Mouse (Mus musculus): ENCODE results near the gene Adh6b.

The Adh6b gene

DNA sequence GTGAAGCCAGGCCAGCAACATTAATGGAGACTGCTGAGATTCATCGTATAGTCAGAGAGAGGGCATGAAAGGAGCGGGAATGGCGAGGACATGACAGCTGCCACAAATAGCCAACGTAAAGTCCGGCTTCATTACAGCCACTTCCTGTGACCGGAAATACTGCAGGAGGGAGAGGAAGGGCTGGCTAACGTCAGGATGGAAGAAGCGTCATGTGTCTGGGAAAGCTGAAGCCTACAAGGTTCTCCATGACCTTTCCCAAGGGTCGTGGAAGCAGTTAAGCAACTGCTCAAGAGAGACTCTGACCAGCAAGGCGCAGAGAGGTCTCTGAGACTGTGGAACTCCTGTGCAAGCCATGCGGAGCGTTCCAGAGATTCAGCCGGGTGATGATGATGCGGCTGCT, at the start of gene Adh6b:
Gene Adh6b, plus strand, starts transcription at position 305 of the 400 bp plus-strand sequence.
- no peak for DNase-seq (ENCODE audit: low read depth, low spot score)

DNA sequence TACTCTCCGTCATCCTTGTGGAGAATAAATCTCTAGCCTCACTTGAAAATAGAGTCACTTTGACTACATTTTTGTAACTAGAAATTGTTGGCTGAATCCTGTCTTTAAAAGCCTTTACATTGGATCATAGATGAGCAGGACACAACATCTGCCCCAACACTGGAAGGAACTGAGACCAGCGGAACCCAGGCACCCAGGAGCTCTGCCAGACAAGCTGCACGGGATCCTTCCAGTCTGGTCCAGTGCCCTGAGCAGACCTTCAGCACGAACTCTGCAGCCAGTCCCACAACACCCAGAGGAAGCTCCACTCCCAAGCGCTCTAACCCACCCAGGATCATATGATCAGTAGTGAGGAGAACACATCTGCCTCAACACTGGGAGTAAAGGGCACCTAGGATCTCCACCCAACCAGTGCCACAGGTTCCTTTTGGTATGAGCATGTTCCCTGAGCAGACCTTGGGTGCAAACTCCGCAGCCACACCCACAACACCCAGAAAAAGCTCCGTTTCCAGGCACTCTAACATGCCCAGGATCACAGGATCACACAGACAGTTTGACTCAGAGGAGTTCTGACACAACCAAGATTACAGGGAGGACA, 48.2 kb upstream of the Adh6b start:
- DNase-seq (ENCODE audit: low read depth, low spot score) = no peak

DNA sequence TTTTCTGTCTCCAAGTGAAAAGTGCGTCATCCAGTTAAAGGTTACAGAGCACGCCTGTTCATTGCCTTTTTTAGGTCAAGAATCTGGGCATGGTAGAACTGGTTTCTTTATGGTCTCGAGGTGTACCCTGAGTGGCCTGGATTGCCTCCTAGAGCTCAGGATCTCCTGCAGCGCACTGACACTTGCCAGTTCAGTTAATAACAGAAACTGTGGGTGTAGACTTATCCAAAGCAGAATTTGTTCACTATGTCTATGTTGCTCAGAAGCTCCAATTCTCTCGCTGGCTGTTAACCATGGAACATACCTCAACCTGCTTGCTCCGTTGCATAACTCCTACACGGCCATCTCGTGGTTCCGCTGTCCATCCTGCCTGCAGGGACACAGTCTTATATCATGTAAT, 41.4 kb upstream of the Adh6b start:
- DNase-seq (ENCODE audit: low read depth, low spot score) = no peak

DNA sequence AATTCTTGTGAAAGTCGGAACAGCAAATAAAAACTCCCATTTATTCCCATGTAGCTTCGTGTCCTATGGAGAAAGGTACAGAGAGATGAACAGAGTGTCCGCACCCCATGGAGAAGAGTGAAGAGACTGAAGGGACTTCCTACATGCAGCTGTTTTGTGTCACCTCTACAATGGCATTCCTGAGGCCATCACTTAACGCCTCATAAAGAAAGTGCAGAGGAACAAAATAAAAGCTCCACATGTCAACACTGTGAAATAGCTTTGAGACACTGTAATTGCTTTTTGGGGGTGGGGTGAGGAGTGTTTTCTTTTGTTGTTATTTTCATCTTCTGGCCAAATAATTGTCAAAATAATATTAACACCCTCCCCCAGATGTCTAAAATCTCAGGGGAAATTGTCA, 38.9 kb upstream of the Adh6b start:
- DNase-seq (ENCODE audit: low read depth, low spot score) = peak; percentile 12

DNA sequence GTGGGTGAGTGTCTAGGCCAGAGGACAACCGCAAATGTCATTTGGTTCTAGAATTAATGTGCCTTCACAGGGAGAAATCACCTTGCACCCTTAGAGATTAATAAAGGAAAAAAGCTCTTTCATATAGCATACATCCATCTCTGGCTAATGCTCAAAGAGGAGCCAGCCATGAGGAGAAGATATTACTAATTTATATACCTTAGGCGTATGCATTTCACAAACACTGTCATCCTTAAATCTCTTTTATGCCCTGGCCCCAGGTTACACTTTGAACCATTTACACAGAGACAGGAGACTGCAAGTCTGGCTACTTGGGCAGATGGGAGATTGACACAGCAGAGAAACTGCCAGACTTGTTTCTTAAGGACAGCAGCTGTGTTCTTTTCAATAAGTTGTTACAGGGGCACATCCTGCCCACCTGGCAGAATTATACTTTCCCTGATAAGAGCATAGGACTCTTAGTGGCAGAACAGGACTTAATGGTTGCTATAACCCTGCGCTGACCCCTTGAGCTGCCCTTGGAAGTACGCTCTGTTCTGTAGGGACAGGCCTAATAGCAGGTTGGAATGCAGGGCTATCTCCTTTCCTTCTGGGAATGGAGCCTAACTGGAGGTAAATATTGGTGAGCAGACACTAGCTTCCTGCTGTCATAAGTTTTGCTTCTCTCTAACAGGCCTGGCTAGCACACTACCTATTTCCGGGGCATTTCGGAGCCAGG, 37.6 kb upstream of the Adh6b start:
- DNase-seq (ENCODE audit: low read depth, low spot score) = peak; percentile 60

DNA sequence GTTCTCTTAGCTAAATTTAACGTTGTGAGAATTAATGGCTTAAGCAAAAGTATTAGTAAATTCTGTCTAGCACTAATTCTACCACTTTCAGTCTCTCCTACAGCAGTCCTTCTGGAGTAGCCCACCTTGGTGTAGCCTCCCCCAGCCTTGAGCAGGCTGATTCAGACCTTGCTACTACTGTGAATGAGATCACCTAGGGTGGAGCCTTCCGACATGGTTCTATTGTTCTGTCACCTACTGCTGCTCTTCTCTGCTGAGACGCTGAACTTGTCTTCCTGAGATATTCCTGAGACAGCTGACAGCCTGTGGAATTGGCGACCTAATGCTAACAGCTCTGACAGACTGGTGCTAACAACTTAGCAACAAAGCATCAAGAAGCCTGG, 37.1 kb upstream of the Adh6b start:
- DNase-seq (ENCODE audit: low read depth, low spot score) = no peak

DNA sequence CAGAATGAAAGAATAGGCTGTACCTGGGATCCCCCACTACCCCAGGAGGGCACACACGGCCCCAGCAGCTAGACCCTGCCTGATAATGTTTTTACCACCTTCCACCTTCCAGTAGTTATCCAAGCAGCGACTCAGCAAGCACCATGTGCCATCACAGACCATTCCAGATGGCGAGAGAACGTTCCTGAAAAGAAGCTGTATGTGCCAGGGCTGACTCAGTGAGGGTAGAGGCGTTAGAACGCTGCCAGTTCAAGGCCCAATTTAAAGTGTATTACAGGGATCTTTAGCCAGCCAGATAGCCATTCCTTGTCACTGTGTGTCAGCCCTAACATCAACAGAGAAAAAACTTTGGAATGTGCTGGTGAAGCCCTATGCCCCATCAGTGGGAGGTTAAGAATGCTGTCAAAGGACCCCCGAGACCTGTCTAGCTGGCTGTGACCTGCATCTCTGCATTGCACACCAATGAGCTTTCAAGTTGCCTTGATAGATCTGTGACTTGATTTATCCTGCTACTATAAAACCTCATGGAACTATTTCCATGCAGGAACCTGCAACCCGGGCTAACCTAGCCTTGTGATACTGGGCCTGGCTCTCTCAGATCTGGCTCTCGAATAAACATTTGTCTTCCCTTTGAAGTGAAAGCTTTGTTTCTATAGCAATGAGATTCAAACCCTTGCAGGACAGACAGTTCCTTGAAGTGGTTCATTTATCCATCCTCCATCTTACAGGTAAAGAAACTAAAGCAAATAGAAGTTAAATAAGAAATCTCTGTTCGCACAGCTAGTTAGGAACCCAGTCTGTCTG, 35.9 kb upstream of the Adh6b start:
- peak; percentile 12 for DNase-seq (ENCODE audit: low read depth, low spot score)

DNA sequence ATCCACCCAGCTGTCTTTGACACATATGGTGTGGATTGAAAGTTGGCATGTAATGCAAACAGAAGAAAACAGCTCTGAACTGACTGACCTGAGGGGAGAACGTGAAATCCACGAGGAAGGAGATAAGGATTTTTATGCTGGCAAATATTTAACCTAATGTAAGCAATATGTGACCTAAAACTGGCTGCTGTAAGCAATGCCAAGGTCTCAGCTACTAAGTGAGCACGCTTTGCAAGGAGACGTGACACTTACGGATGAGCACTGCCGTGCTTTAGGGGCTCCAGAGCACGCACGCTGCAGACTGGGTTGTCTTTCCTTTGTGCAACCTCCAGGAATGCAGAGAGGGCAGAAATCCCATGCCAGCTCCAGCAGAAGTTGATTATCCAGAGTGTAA, 35.3 kb upstream of the Adh6b start:
- no peak for DNase-seq (ENCODE audit: low read depth, low spot score)

DNA sequence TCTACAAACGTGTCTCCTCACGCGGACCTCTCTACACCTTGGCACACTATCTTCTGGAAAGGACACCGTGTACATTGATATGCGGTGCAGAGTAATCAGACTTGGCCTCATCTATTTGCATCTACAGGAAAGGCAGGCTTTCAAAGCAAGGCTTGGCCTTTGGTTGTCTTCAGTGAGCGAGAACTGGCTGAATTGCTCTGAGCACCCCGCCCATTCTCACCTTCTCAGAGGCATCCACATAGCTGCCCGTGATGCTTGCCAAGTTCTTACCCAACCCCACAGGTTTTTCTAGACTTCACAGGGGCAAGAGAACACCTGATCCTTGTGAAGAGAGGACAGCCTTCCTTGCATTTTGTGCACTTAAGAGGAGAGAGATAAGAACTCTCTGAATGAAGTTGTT, 31.7 kb upstream of the Adh6b start:
- DNase-seq (ENCODE audit: low read depth, low spot score) = no peak

DNA sequence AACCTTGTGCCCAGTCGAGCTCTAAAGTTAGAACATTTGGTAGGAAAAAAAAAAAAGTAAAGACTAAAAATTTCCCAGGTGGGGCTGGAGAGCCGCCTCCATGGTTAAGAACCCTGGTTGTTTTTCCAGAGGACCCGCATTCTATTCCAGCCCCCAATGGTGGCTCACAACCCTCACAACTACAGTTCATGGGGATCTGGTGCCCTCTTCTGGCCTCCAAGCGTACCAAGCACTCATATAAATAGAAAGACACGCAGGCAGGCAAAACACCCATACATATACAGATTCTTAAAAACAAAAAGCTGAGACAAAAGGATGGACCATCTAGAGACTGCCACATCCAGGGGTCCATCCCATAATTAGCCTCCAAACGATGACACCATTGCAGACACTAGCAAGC, 30.6 kb upstream of the Adh6b start:
- no peak for DNase-seq (ENCODE audit: low read depth, low spot score)

DNA sequence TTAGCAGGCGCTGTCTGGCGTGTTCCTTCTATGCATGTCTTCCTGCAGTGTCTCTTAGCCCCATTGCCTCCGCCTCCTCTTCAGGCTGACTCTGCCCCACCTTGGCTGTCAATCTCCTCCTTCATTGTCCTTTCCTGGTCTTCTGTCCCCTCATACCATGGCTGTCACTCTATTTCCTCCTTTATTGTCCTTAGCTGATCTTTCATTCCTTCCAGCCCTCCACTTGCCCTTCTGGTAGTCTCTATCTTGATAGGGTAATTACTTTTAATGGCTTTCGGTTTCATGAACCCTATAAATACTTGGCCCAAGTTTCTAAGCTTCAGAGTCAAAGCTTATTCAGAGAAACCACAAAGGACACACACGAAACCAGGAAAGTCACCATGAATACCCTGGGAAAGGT, 28.6 kb upstream of the Adh6b start, which contains the start of gene Adh6a:
Gene Adh6a, plus strand, starts transcription at position 322 of the 400 bp plus-strand sequence.
- no peak for DNase-seq (ENCODE audit: low read depth, low spot score)

DNA sequence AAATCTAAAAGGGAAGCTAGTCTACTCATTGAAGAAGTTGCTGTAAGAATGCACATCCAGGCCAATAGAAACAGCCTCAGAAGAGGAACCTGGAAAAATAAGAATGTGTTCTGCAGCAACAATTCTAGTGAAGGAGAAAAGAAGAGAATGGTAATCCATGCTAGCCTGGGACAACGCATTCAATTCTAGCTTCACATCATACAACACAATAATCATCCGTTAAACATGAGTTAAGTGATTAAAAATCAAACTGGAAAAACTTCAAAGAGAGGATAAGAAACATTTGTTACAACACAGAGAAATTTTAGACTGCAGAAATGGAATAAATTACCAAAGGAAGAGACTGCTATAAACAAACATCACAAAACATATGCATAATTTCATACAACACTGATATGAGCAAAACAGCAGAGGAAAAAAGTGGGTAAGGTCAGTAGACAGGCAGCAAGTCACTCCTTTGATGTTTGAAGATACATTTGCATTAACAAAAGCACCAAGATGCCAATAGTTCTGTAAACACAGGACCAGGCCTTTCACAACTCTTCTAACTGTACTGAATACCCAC, 24.6 kb upstream of the Adh6b start:
- DNase-seq (ENCODE audit: low read depth, low spot score) = no peak

DNA sequence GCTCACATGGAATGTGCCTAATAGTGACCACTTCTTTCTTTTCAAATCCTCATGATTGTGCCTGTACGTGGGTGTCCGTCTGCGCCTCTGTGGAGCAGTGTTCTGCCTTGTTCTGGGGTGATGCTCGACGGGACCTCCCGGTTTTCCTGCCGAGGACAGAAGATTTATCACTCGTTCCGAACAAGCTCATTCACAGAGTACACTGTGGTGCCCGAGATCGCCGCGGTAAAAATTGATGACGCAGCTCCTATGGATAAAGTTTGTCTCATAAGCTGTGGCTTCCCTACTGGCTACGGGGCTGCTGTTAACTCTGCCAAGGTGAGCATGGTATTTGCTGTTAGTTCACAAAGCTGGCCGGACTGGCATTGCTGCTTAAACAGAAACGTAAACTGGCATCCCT, 16.6 kb upstream of the Adh6b start:
- no peak for DNase-seq (ENCODE audit: low read depth, low spot score)

DNA sequence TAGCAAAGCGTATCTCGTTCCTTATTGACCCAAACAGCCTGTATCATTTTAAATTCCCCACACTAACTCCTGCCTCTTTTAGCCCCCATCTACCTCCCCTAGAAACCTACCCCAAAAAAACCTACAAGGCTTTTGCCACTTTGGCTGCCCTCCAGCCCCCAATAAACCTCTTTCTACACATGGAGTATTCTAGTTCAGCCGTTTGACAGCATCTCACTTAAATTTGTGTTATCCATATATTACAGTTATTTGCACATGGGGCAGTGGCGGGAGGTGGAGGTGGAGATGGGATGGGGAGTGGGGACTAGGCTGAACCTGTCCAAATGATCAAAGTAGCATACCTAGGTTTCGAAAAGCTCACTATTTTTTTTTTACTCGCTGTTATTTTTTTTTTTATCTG, 16.1 kb upstream of the Adh6b start:
- no peak for DNase-seq (ENCODE audit: low read depth, low spot score)

DNA sequence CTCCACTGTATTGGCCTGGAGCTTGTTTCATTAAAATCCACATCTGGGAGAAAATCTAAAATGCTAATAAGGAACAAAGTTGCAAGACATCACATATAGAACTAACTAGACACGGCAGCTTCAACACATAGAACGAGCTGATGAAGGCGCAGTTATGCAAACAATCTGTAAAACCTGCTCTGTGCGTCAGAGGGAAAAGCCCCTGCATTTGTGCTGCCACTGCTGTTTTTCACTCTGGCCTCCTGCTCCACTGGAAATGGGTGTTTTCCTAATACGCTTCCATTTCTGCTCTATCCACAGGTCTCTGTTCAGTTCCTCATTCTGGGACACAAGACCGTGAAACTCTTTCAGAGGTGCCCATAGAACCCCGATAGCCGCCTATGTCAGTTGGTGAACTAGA, 7.7 kb upstream of the Adh6b start:
- DNase-seq (ENCODE audit: low read depth, low spot score) = no peak

DNA sequence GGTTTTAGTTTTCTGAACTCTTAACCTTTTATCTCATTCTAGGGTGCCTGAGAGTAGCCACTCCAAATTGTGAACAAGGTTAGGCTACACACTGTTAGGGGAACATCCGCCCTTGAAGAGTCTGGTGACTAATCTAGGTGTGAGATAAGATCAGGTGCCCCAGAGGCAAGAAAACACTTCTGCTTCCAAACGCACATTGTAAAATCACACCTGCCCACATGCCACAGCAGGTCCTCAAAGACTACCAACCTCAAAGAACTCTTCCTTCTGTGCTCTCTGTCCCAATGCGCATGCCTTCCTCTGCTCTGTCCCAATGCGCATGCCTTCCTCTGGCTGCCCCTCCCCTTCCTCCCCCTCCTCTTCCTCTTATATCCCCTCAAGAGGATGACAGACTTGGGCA, 7.3 kb upstream of the Adh6b start:
- no peak for DNase-seq (ENCODE audit: low read depth, low spot score)

DNA sequence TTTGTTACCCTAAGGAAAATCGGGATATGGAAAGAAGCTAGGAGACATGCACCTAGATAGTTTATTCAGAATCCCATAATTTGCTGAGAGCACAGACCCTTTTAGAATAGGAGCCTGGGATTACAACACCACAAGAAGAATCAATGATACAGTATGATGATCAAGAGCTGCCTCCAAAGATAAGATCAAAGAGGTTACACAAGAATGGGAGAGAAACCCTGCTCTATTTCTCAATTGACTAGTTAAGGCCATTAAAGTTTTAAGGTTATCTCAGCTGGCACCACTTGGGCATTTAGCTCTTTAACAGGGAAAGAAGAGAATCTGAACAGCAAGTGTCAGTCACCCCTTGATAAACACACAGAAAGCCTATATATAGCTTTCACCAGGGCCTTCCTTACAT, 6.0 kb upstream of the Adh6b start:
- no peak for DNase-seq (ENCODE audit: low read depth, low spot score)

DNA sequence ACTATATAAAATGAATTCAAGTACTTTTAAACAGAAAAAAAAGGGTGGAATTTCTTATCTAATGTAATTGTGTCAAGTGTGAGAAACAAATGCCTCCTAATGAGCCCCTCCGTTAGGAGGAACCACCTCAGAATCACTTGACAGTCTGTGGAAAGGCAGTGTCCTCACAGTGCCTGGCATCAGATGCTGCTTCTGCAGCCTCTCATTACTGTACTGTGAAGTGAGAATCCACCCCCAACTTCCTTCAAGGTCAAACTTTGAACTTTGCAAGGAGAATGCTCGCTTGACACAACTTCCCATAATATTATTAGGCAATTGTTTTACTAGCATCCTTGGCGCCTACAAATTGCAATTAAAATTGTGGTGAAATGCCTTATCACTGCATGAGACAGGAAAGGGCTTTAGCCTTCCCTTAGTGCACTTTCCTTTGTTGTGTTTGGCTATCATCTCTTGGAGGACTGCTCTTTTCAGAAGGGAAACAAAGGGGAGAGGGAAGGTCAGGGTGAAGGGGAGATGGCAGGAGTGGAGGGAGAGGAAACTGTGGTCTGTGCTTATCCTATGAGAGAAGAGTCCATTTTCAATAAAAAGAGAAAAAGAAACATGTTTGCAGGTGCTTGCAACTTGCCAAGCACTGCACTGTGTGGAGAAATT, 5.3 kb upstream of the Adh6b start:
- DNase-seq (ENCODE audit: low read depth, low spot score) = no peak

DNA sequence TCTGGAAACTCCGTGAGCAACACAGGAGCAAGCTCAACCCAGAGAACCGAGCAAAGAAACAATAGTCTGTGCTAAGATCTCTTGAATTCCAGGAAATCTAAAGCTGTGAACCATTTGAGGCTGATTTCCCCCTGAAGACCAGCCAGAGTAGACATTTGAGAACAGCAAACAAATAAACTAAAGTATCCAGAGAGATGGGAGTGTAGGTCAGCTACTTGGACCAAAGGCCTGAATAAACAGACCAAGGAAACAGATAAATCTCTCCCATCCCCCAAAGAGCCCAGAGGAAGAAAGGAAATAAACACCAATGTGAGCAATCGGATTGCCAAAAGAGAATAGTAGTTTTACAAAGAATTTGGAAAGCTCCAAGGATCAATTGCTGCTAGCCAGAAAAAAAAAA, 5.5 kb downstream of the Adh6b start:
- peak; percentile 17 for DNase-seq (ENCODE audit: low read depth, low spot score)

DNA sequence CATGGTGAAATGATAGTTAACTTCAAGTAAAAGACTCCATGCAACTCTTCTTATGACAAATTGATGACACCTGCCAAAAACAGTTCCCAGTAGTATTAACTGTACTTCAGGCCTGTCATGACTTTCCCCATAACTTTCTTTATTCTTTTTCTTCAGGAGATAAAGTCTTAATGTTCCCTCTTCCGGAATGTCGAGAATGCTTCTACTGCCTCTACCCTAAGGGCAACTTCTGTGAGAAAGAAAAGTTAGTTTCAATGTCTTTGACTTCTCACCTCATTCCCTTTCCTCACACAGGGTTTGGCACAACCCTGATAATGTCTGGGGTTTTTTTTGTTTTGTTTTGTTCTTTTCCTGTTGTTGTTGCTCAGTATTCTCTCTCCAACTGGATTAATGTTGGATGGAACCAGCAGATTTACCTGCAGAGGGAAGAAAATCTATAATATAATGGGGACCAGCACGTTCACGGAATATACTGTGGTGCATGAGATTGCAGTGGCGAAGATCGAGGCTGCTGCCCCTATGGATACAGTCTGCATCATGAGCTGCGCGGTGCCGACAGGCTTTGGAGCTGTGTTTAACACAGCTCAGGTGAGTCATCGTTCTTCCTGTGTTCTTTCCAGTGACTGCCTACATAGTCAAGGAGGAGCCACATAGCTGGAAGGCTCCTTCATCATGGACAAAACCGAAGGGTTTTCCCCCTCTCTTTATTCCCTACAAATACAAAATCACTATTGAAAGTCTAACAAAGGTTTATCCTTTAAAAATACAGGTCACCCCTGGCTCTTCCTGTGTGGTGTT, 10.6 kb downstream of the Adh6b start:
- DNase-seq (ENCODE audit: low read depth, low spot score) = no peak

DNA sequence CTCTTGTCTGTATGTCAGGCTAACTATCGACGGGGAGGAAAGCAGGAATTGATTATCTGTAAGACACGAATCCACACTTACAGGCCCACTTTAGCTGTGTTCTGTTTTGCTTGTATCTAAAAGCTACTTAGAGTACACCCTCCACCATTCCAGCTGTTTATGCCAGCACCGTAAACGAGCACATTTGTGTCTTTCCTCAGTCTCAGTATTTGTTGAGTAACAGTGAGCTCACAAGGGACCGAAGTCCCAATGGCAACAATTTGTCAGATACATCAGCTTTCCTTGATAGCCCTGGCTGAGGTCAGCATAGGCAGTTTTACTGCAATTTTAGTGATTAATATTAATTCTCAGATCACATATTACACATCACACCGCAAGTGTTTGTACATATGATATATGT, 17.3 kb downstream of the Adh6b start:
- no peak for DNase-seq (ENCODE audit: low read depth, low spot score)
